Mouse (Mus musculus) ES-Bruce4 (cell line): Measurements from ENCODE around the gene Tgfb1i1. TPM values are rescaled to one million over a fixed set of nuclear protein-coding genes. Genes with fewer than 3 reads are reported as not detected.

ENCODE experiments used
- H3K27ac ChIP-seq: 2 replicates; pipeline ENCODE4 v1.5.1; 2012; ENCODE audit warnings: low read length, inconsistent platforms; ENCODE audit not compliant: insufficient read depth
- H3K27me3 ChIP-seq: 2 replicates; pipeline ENCODE4 v1.6.1; 2012; ENCODE audit warnings: mild to moderate bottlenecking, low read length, inconsistent platforms; ENCODE audit not compliant: control insufficient read depth, poor library complexity, insufficient read depth, severe bottlenecking
- H3K36me3 ChIP-seq: 2 replicates; pipeline ENCODE4 v1.6.1; 2012; ENCODE audit warnings: inconsistent platforms, mild to moderate bottlenecking, low read length, moderate library complexity; ENCODE audit not compliant: control insufficient read depth, poor library complexity, insufficient read depth, severe bottlenecking
- H3K4me1 ChIP-seq: one replicate; pipeline ENCODE4 v1.8.1; 2011; ENCODE audit warnings: low read length; ENCODE audit not compliant: control insufficient read depth, insufficient read depth
- H3K4me3 ChIP-seq: 2 replicates; pipeline ENCODE4 v1.5.1; 2011; ENCODE audit warnings: low read depth, mild to moderate bottlenecking, low read length
- H3K9ac ChIP-seq: 2 replicates; pipeline ENCODE4 v1.6.1; 2012; ENCODE audit warnings: low read depth, mild to moderate bottlenecking, inconsistent platforms; ENCODE audit not compliant: poor library complexity, severe bottlenecking
- H3K9me3 ChIP-seq: replicated peaks from 2 replicates; pipeline ENCODE4 v1.6.1; 2012; ENCODE audit warnings: mild to moderate bottlenecking, low read length, inconsistent platforms; ENCODE audit not compliant: control insufficient read depth, poor library complexity, insufficient read depth, severe bottlenecking
- CTCF ChIP-seq: IDR thresholded peaks from one replicate; pipeline ENCODE4 v1.8.1; 2011; ENCODE audit warnings: low read depth, low read length
- EP300 ChIP-seq: IDR thresholded peaks from 2 replicates; pipeline ENCODE4 v1.6.1; 2011; ENCODE audit warnings: low read depth, low read length; ENCODE audit not compliant: insufficient read depth
- POLR2A ChIP-seq: IDR thresholded peaks from one replicate; pipeline ENCODE4 v1.8.1; 2011; ENCODE audit warnings: low read length; ENCODE audit not compliant: insufficient read depth
- polyA plus RNA-seq: library from polyadenylated mRNA; stranded (reverse); fragments of >200 nt; gene quantifications from 2 replicates; pipeline ENCODE4 v1.2.4, GENCODE M21; 2011; ENCODE audit warnings: low read depth; ENCODE audit not compliant: missing spikeins, insufficient read depth, insufficient read length

Tgfb1i1 gene
- polyA plus RNA-seq, 1 experiment, result 6.0 TPM

DNA sequence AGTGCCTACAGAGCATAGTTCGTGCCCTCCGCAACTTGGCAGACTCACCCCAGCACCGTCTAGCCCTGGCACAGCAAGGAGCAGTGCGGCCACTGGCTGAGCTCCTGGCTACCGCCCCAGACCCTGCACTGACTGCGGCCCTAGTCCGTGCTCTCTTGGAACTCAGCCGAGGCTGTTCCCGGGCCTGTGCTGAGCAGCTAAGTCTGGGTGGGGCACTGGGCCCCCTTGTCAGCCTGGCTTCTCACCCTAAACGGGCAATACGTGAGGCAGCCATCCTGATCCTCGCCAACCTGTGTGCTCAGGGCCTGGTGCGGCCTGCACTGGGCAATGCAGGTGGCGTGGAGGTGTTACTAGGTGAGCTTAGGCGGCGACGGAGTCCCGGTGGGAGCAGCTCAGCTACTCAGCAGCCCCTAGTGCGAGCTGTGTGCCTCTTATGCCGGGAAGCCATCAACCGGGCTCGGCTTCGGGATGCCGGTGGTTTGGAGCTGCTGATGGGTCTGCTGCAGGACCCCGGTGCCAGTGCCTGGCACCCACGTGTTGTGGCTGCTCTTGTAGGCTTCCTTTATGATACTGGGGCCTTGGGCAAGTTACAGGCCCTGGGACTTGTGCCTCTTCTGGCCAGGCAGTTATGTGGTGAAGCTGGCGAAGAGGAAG lies 6.4 kb upstream of the Tgfb1i1 start:
- no peak overlapping the region for H3K27ac ChIP-seq
- H3K4me3 ChIP-seq, result no peak overlapping the region
- peaks cover 5% of the 10 kb centered on the region for H3K4me1 ChIP-seq
- no peaks in the 10 kb centered on the region for H3K9me3 ChIP-seq
- TF ChIP-seq POLR2A (no peak), CTCF (no peak), EP300 (no peak)
- no peaks in the 10 kb centered on the region for H3K27me3 ChIP-seq
- H3K9ac ChIP-seq, result no peak overlapping the region
- H3K36me3 ChIP-seq, result no peaks in the 10 kb centered on the region

- no peaks in the 10 kb centered on the region for H3K27me3 ChIP-seq
- no peaks in the 10 kb centered on the region for H3K36me3 ChIP-seq
- no peak overlapping the region for H3K27ac ChIP-seq
- H3K4me1 ChIP-seq, result no peaks in the 10 kb centered on the region
- TF ChIP-seq POLR2A (no peak), CTCF (no peak), EP300 (no peak)
- H3K9me3 ChIP-seq, result no peaks in the 10 kb centered on the region
- no peak overlapping the region for H3K4me3 ChIP-seq
- H3K9ac ChIP-seq, result no peak overlapping the region
Observed at GRCm38 (mm10) chr7:128242331-128242730, 4.3 kb upstream of the Tgfb1i1 start.

GRCm38 (mm10) chr7:128243921-128244320 lies 2.7 kb upstream of the Tgfb1i1 start:
- no peaks in the 10 kb centered on the region for H3K36me3 ChIP-seq
- no peaks in the 10 kb centered on the region for H3K27me3 ChIP-seq
- no peak overlapping the region for H3K27ac ChIP-seq
- no peak overlapping the region for H3K4me3 ChIP-seq
- no peaks in the 10 kb centered on the region for H3K9me3 ChIP-seq
- H3K4me1 ChIP-seq, result no peaks in the 10 kb centered on the region
- no peak overlapping the region for H3K9ac ChIP-seq
- TF ChIP-seq CTCF (no peak), EP300 (no peak), POLR2A (no peak)

DNA sequence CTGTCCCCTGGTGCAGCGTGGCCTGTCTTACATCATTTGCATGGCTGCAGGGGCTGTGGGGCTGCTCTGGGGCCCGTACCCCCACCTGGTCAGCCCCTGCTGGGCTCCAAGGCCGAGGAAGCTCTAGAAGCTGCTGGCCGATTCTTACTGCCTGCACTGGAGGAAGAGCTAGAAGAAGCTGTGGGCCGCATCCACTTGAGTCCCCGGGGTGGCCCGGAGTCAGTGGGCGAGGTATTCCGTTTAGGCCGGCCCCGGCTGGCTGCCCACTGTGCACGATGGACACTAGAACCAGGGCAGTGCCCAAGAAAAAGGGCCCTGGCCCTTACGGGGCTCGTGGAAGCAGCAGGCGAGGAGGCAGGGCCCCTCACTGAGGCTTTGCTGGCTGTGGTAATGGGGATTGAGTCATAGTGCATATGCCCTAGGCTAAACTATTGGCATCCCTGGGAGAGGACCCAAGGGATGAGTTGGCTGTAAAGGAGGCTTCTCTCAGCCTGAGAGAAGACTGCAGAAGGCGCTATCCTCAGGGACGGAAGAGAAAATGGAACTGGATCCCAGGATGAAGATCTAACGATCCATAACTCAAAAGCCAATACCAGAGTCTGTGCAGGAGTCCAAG lies 2.1 kb upstream of the Tgfb1i1 start:
- H3K36me3 ChIP-seq, result no peaks in the 10 kb centered on the region
- H3K27me3 ChIP-seq, result no peaks in the 10 kb centered on the region
- no peak overlapping the region for H3K27ac ChIP-seq
- TF ChIP-seq CTCF (no peak), EP300 (no peak), POLR2A (no peak)
- H3K9me3 ChIP-seq, result no peaks in the 10 kb centered on the region
- H3K4me3 ChIP-seq, result no peak overlapping the region
- H3K4me1 ChIP-seq, result no peaks in the 10 kb centered on the region
- no peak overlapping the region for H3K9ac ChIP-seq

DNA sequence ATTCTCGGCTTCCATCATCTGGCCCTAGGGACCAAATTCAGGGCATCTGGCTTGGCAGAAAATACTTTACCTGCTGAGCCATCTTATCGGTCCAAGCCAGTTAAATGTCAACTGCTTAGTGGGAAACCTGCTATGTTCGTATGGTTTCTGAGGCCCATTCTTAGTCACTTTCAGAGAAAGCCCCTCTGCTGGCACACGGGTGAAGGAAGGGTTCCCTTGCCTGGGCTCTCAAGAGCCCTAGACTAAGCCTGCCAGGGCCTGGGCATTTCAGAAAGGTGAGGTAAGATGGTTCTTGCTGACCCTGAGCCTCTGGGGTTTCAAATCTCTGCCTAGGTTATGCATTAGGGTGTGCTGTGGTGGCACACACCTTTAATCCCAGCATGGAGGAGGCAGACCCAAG lies 1.1 kb upstream of the Tgfb1i1 start:
- Histone ChIP-seq H3K4me1 (no peaks in the 10 kb centered on the region), H3K36me3 (no peaks in the 10 kb centered on the region), H3K9me3 (no peaks in the 10 kb centered on the region), H3K27me3 (no peaks in the 10 kb centered on the region; the same call in 1 of the 2 replicates), H3K4me3 (no peak overlapping the region), H3K27ac (no peak overlapping the region), H3K9ac (no peak overlapping the region)
- TF ChIP-seq CTCF (no peak), POLR2A (no peak), EP300 (no peak)

DNA sequence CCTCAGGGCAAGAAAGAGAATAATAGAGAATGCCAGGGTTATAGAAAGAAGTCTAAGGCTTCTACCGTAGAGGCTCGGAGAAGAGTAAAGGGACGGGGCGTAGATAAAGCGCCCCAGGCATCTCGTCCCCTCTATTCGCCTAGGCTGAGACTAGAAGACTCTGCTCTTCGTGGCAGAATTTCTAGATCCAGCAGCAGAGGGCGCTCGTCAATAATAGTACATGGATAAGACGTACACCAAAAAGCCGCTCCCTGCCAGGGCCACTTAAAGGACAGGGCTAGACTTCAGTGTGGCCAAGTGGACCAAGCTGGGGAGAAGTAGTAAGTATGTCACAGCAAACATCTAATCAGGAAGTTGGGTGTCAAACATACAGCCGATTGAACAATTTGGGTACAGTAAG lies 831 bp downstream of the Tgfb1i1 start:
- H3K4me3 ChIP-seq, result no peak overlapping the region
- no peaks in the 10 kb centered on the region for H3K9me3 ChIP-seq
- no peak overlapping the region for H3K27ac ChIP-seq
- no peak overlapping the region for H3K9ac ChIP-seq
- H3K27me3 ChIP-seq, result no peaks in the 10 kb centered on the region; the same call in 1 of the 2 replicates
- TF ChIP-seq CTCF, result peak; percentile 53
- no peak for TF ChIP-seq POLR2A
- no peak for TF ChIP-seq EP300
- H3K4me1 ChIP-seq, result no peaks in the 10 kb centered on the region
- no peaks in the 10 kb centered on the region for H3K36me3 ChIP-seq
